ENCODE assay signal across 14 mouse cellular contexts in the genomic region with DNA sequence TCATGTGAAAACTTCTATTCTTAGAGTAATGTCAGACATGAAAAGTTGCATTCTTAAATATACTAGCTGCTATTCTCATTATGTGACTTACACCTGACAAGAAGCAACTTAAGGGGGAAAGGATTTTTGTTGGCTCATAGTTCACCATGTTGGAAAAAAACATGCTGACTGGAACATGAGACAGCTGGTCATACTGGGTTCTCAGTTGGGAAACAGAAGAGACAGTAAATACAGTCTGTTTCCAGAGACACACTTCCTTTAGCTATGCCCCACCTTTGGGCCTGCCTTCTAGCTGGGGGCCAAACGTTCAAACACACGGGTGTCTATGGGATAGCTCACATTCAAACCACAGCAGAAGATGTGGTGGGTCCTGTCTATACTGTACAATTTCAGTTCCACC. TPM values are rescaled to one million over a fixed set of nuclear protein-coding genes. Genes with fewer than 3 reads are reported as not detected.
A peak's percentile ranks its signal among the peaks of the same experiment; 100 is the strongest.
DNase-seq lines count a peak whose midpoint lies in the region; ATAC-seq lines count a peak whose summit lies in the region.
"Had no signal": no experiment of that assay in that cellular context is flagged by ENCODE, and none has a peak within 500 bp of the region (broad histone marks: within the 10 kb centered on the region; RNA-seq: fewer than 3 reads in every experiment).

No protein-coding gene starts in this region.

- no peak overlapping the region for H3K4me3 ChIP-seq in neural tube, embryonic 11.5 days (ENCODE audit: low read depth, low read length)
- H3K4me3 ChIP-seq in limb, embryonic 11.5 days (ENCODE audit: low read depth, low read length): no peak overlapping the region
- H3K4me3 ChIP-seq: erythroblast, embryonic 14.5 days; limb, embryonic 13.5 days had no signal

- H3K27ac ChIP-seq in neural tube, embryonic 11.5 days (ENCODE audit: low read depth, low read length): peak overlapping the region; percentile 72
- peak overlapping the region; percentile 74; the same call in 1 of the 2 replicates for H3K27ac ChIP-seq in limb, embryonic 11.5 days (replicated peaks; ENCODE audit: low read depth, low read length)
- H3K27ac ChIP-seq: limb, embryonic 13.5 days had no signal

- DNase-seq in cerebellum, postnatal 4 days (ENCODE audit: low spot score in 2 of 2): no peak
- DNase-seq in neural tube, embryonic 11.5 days (ENCODE audit: low spot score): peak; percentile 4
- DNase-seq in neural tube, embryonic 10.5 days (ENCODE audit: extremely low spot score, low spot score): no peak
- DNase-seq in limb, embryonic 11.5 days (ENCODE audit: low spot score): no peak
- DNase-seq in embryo, embryonic 9.5 days (ENCODE audit: extremely low spot score): no peak
- DNase-seq in adrenal gland, postnatal 36 days: no peak
- no peak for DNase-seq in right cerebral cortex, postnatal 14 days
- DNase-seq: thymus, adult 2 months had no signal

- WGBS in neural tube, embryonic 11.5 days: 75% methylated on average over 2 of the region's 2 CpGs
- WGBS in limb, embryonic 11.5 days: 88% methylated on average over 2 of the region's 2 CpGs

- peaks cover 17% of the 10 kb centered on the region for H3K4me1 ChIP-seq in neural tube, embryonic 11.5 days (ENCODE audit: control insufficient read depth, insufficient read depth, low read length)
- H3K4me1 ChIP-seq in limb, embryonic 11.5 days (ENCODE audit: control insufficient read depth, insufficient read depth, low read length): 0 out of 2 replicates have a peak, but pooled peaks cover 2% of the 10 kb centered on the region

- no peaks in the 10 kb centered on the region for H3K27me3 ChIP-seq in neural tube, embryonic 11.5 days (ENCODE audit: control insufficient read depth, insufficient read depth, low read length)
- H3K27me3 ChIP-seq in limb, embryonic 11.5 days (ENCODE audit: control insufficient read depth, insufficient read depth, low read length): no peaks in the 10 kb centered on the region
- H3K27me3 ChIP-seq: limb, embryonic 13.5 days had no signal

- ATAC-seq in cerebellum, adult (ENCODE audit: insufficient number of reproducible peaks, low FRiP score, low TSS enrichment): 0 out of 2 replicates have a peak, but pooled peaks have one; percentile 32
- no peak for ATAC-seq in neural tube, embryonic 11.5 days (ENCODE audit: insufficient read depth, low FRiP score, low TSS enrichment)
- no peak for ATAC-seq in limb, embryonic 11.5 days (ENCODE audit: insufficient number of reproducible peaks, low FRiP score, low TSS enrichment, low read depth)
- ATAC-seq: activated CD4-positive, CD25-positive, alpha-beta regulatory T cell, adult 4 months; inflammation-experienced regulatory T-cells, adult 6 months had no signal

- H3K9me3 ChIP-seq in neural tube, embryonic 11.5 days (ENCODE audit: control insufficient read depth, low read length): no peaks in the 10 kb centered on the region
- H3K9me3 ChIP-seq in limb, embryonic 11.5 days (ENCODE audit: control insufficient read depth, low read length): no peaks in the 10 kb centered on the region; the same call in 1 of the 2 replicates
- H3K9me3 ChIP-seq: limb, embryonic 13.5 days had no signal

- peak overlapping the region; percentile 5; the same call in 1 of the 2 replicates for H3K4me2 ChIP-seq in neural tube, embryonic 11.5 days (ENCODE audit: low read depth)
- no peak overlapping the region for H3K4me2 ChIP-seq in limb, embryonic 11.5 days (ENCODE audit: low read depth, severe bottlenecking)
- H3K4me2 ChIP-seq: limb, embryonic 13.5 days had no signal

- no peak overlapping the region for H3K9ac ChIP-seq in neural tube, embryonic 11.5 days (ENCODE audit: low read length)
- no peak overlapping the region for H3K9ac ChIP-seq in limb, embryonic 11.5 days (ENCODE audit: low read length)
- H3K9ac ChIP-seq: limb, embryonic 13.5 days had no signal

- H3K36me3 ChIP-seq in neural tube, embryonic 11.5 days (ENCODE audit: control insufficient read depth, insufficient read depth, low read length): no peaks in the 10 kb centered on the region
- H3K36me3 ChIP-seq in limb, embryonic 11.5 days (ENCODE audit: control insufficient read depth, insufficient read depth, low read length): no peaks in the 10 kb centered on the region
- H3K36me3 ChIP-seq: limb, embryonic 13.5 days had no signal

RNA-seq across cellular contexts. Expression of gene Scrn1, which starts 12.7 kb away (rescaled TPM):
- polyA plus RNA-seq in neural tube, embryonic 11.5 days (2014; fragmentation: Nextera tagmentation; extraction: Ambion mirVana): 59.2 and 66.7 TPM in 2 replicates
- polyA plus RNA-seq in limb, embryonic 11.5 days (2014; fragmentation: Nextera tagmentation; extraction: Ambion mirVana): 8.5 and 9.1 TPM in 2 replicates
- 10 to 100 TPM; 31.0 to 41.6 TPM for total RNA-seq in adrenal gland, postnatal 36 days (2021)
- total RNA-seq: granulocyte monocyte progenitor cell, adult 5-6 weeks had no signal
- polyA plus RNA-seq: activated CD4-positive, CD25-positive, alpha-beta regulatory T cell, adult 4 months; erythroblast, embryonic 14.5 days had no signal

RNA-seq across cellular contexts. Expression of gene Plekha8, which starts 41.3 kb away (rescaled TPM):
- 21.4 and 22.0 TPM in 2 replicates for polyA plus RNA-seq in neural tube, embryonic 11.5 days (2014; fragmentation: Nextera tagmentation; extraction: Ambion mirVana)
- polyA plus RNA-seq in limb, embryonic 11.5 days (2014; fragmentation: Nextera tagmentation; extraction: Ambion mirVana): 26.5 and 28.8 TPM in 2 replicates
- 10 to 100 TPM; 18.6 to 23.6 TPM for total RNA-seq in adrenal gland, postnatal 36 days (2021)

RNA-seq across cellular contexts. Expression of gene Fkbp14, which starts 43.5 kb away (rescaled TPM):
- polyA plus RNA-seq in neural tube, embryonic 11.5 days (2014; fragmentation: Nextera tagmentation; extraction: Ambion mirVana): 20.7 and 21.5 TPM in 2 replicates
- 19.2 and 20.4 TPM in 2 replicates for polyA plus RNA-seq in limb, embryonic 11.5 days (2014; fragmentation: Nextera tagmentation; extraction: Ambion mirVana)
- total RNA-seq in adrenal gland, postnatal 36 days (2021): 10 to 100 TPM; 18.4 to 24.0 TPM
- total RNA-seq: granulocyte monocyte progenitor cell, adult 5-6 weeks had no signal
- polyA plus RNA-seq: activated CD4-positive, CD25-positive, alpha-beta regulatory T cell, adult 4 months; erythroblast, embryonic 14.5 days; inflammation-experienced regulatory T-cells, adult 6 months had no signal
